9 mouse cellular contexts compared by ENCODE assay signal in genomic region chr7:132600026-132600425, GRCm38 (mm10). TPM values are rescaled to one million over a fixed set of nuclear protein-coding genes. Genes with fewer than 3 reads are reported as not detected.
DNase-seq lines count a peak whose midpoint lies in the region; ATAC-seq and TF ChIP-seq lines count a peak whose summit lies in the region.
"Had no signal": no experiment of that assay in that cellular context is flagged by ENCODE, and none has a peak within 500 bp of the region (broad histone marks: within the 10 kb centered on the region; RNA-seq: fewer than 3 reads in every experiment).

No protein-coding gene starts in this region.

- no peak overlapping the region for H3K27ac ChIP-seq in lung, postnatal 0 days (ENCODE audit: low read length)
- no peak overlapping the region for H3K27ac ChIP-seq in embryonic facial prominence, embryonic 14.5 days (replicated peaks; ENCODE audit: low read depth, low read length)
- no peak overlapping the region for H3K27ac ChIP-seq in limb, embryonic 11.5 days (replicated peaks; ENCODE audit: low read depth, low read length)
- H3K27ac ChIP-seq in stomach, embryonic 15.5 days: no peak overlapping the region

- no peak for TF ChIP-seq CTCF in lung, postnatal 0 days (IDR thresholded peaks at IDR 0.05)

- no peak overlapping the region for H3K9ac ChIP-seq in lung, postnatal 0 days (replicated peaks; ENCODE audit: low read depth)
- H3K9ac ChIP-seq in embryonic facial prominence, embryonic 14.5 days (ENCODE audit: low read depth, low read length): 0 out of 2 replicates have a peak overlapping the region, but pooled peaks have one; percentile 25
- H3K9ac ChIP-seq in limb, embryonic 11.5 days (ENCODE audit: low read length): no peak overlapping the region
- H3K9ac ChIP-seq in stomach, embryonic 15.5 days: no peak overlapping the region

- H3K4me1 ChIP-seq in lung, postnatal 0 days (ENCODE audit: insufficient read depth, low read depth, low read length): peaks cover 10% of the 10 kb centered on the region; the same call in 1 of the 2 replicates
- peaks cover 13% of the 10 kb centered on the region for H3K4me1 ChIP-seq in embryonic facial prominence, embryonic 14.5 days (ENCODE audit: control insufficient read depth, insufficient read depth, low read length)
- peaks cover 17% of the 10 kb centered on the region for H3K4me1 ChIP-seq in limb, embryonic 11.5 days (ENCODE audit: control insufficient read depth, insufficient read depth, low read length)
- H3K4me1 ChIP-seq in stomach, embryonic 15.5 days: peaks cover 21% of the 10 kb centered on the region

- peaks cover 72% of the 10 kb centered on the region for H3K27me3 ChIP-seq in lung, postnatal 0 days (replicated peaks; ENCODE audit: insufficient read depth, low read length)
- H3K27me3 ChIP-seq in embryonic facial prominence, embryonic 14.5 days (replicated peaks; ENCODE audit: control insufficient read depth, insufficient read depth, low read length): peaks cover 95% of the 10 kb centered on the region
- H3K27me3 ChIP-seq in limb, embryonic 11.5 days (ENCODE audit: control insufficient read depth, insufficient read depth, low read length): peaks cover 70% of the 10 kb centered on the region
- H3K27me3 ChIP-seq in stomach, embryonic 15.5 days (replicated peaks): peaks cover 79% of the 10 kb centered on the region

- H3K4me3 ChIP-seq in lung, postnatal 0 days (ENCODE audit: low read depth, low read length): peak overlapping the region; percentile 17; the same call in 1 of the 2 replicates
- peak overlapping the region; percentile 41 for H3K4me3 ChIP-seq in embryonic facial prominence, embryonic 14.5 days (ENCODE audit: low read depth, low read length)
- H3K4me3 ChIP-seq in limb, embryonic 11.5 days (ENCODE audit: low read depth, low read length): peak overlapping the region; percentile 31
- peak overlapping the region; percentile 22 for H3K4me3 ChIP-seq in stomach, embryonic 15.5 days (replicated peaks)

- ATAC-seq in lung, postnatal 0 days: no peak
- ATAC-seq in embryonic facial prominence, embryonic 14.5 days (ENCODE audit: low read depth): no peak
- ATAC-seq in limb, embryonic 11.5 days (ENCODE audit: insufficient number of reproducible peaks, low FRiP score, low TSS enrichment, low read depth): no peak
- ATAC-seq in stomach, embryonic 15.5 days (ENCODE audit: insufficient read depth, low FRiP score, low read depth): no peak

- no peaks in the 10 kb centered on the region for H3K9me3 ChIP-seq in lung, postnatal 0 days (ENCODE audit: low read length)
- H3K9me3 ChIP-seq in embryonic facial prominence, embryonic 14.5 days (ENCODE audit: control insufficient read depth, low read length): no peaks in the 10 kb centered on the region
- H3K9me3 ChIP-seq in limb, embryonic 11.5 days (ENCODE audit: control insufficient read depth, low read length): no peaks in the 10 kb centered on the region
- no peaks in the 10 kb centered on the region for H3K9me3 ChIP-seq in stomach, embryonic 15.5 days

- 6% methylated on average over 9 of the region's 9 CpGs for WGBS in lung, postnatal 0 days
- WGBS in embryonic facial prominence, embryonic 14.5 days: 2% methylated on average over 9 of the region's 9 CpGs
- WGBS in limb, embryonic 11.5 days: 1% methylated on average over 9 of the region's 9 CpGs
- 4% methylated on average over 9 of the region's 9 CpGs for WGBS in stomach, embryonic 15.5 days

- no peaks in the 10 kb centered on the region for H3K36me3 ChIP-seq in lung, postnatal 0 days (ENCODE audit: insufficient read depth, low read length)
- no peaks in the 10 kb centered on the region for H3K36me3 ChIP-seq in embryonic facial prominence, embryonic 14.5 days (ENCODE audit: control insufficient read depth, insufficient read depth, low read length)
- H3K36me3 ChIP-seq in limb, embryonic 11.5 days (ENCODE audit: control insufficient read depth, insufficient read depth, low read length): no peaks in the 10 kb centered on the region
- no peaks in the 10 kb centered on the region for H3K36me3 ChIP-seq in stomach, embryonic 15.5 days

- no peak for DNase-seq in lung, postnatal 0 days (ENCODE audit: low spot score)
- no peak for DNase-seq in lung, postnatal 4 days
- no peak for DNase-seq in embryonic facial prominence, embryonic 14.5 days (ENCODE audit: low spot score)
- no peak for DNase-seq in limb, embryonic 11.5 days (ENCODE audit: low spot score)
- no peak for DNase-seq in right cerebral cortex, postnatal 10 days (ENCODE audit: low spot score in 2 of 2)
- DNase-seq in urinary bladder, adult 18-20 months (ENCODE audit: low spot score in 2 of 2): no peak
- no peak for DNase-seq in frontal cortex, postnatal 25 days (ENCODE audit: low spot score in 2 of 2)

- H3K4me2 ChIP-seq in lung, postnatal 0 days (replicated peaks; ENCODE audit: low read depth, low read length): peak overlapping the region; percentile 44
- H3K4me2 ChIP-seq in embryonic facial prominence, embryonic 14.5 days (ENCODE audit: low read depth, low read length): peak overlapping the region; percentile 83
- peak overlapping the region; percentile 72 for H3K4me2 ChIP-seq in limb, embryonic 11.5 days (ENCODE audit: low read depth, severe bottlenecking)
- H3K4me2 ChIP-seq in stomach, embryonic 15.5 days: peak overlapping the region; percentile 63

- no peak for TF ChIP-seq EP300 in lung, postnatal 0 days (IDR thresholded peaks at IDR 0.05)

RNA-seq across cellular contexts. Expression of gene Nkx1-2, which starts 0.6 kb away (rescaled TPM):
- polyA plus RNA-seq in lung, postnatal 0 days (2015; fragmentation: Nextera tagmentation; extraction: Ambion mirVana): not detected in 2 replicates
- polyA plus RNA-seq in embryonic facial prominence, embryonic 14.5 days (2014; fragmentation: Nextera tagmentation; extraction: Ambion mirVana): not detected in 2 replicates
- 0.04 and 0.09 TPM in 2 replicates for polyA plus RNA-seq in limb, embryonic 11.5 days (2014; fragmentation: Nextera tagmentation; extraction: Ambion mirVana)
- polyA plus RNA-seq in stomach, embryonic 15.5 days (2015; fragmentation: Nextera tagmentation; extraction: Ambion mirVana): 0.12 and 0.13 TPM in 2 replicates
- polyA plus RNA-seq: liver, adult 2 months had no signal

RNA-seq across cellular contexts. Expression of gene Lhpp, which starts 10.4 kb away (rescaled TPM):
- 5.9 and 7.6 TPM in 2 replicates for polyA plus RNA-seq in lung, postnatal 0 days (2015; fragmentation: Nextera tagmentation; extraction: Ambion mirVana)
- polyA plus RNA-seq in embryonic facial prominence, embryonic 14.5 days (2014; fragmentation: Nextera tagmentation; extraction: Ambion mirVana): 14.3 and 20.7 TPM in 2 replicates
- polyA plus RNA-seq in limb, embryonic 11.5 days (2014; fragmentation: Nextera tagmentation; extraction: Ambion mirVana): 20.6 and 22.4 TPM in 2 replicates
- 14.7 and 15.9 TPM in 2 replicates for polyA plus RNA-seq in stomach, embryonic 15.5 days (2015; fragmentation: Nextera tagmentation; extraction: Ambion mirVana)

RNA-seq across cellular contexts. Expression of gene Oat, which starts 23.8 kb away (rescaled TPM):
- polyA plus RNA-seq in lung, postnatal 0 days (2015; fragmentation: Nextera tagmentation; extraction: Ambion mirVana): 214 and 233 TPM in 2 replicates
- polyA plus RNA-seq in embryonic facial prominence, embryonic 14.5 days (2014; fragmentation: Nextera tagmentation; extraction: Ambion mirVana): 268 and 274 TPM in 2 replicates
- 136 and 139 TPM in 2 replicates for polyA plus RNA-seq in limb, embryonic 11.5 days (2014; fragmentation: Nextera tagmentation; extraction: Ambion mirVana)
- polyA plus RNA-seq in stomach, embryonic 15.5 days (2015; fragmentation: Nextera tagmentation; extraction: Ambion mirVana): 406 and 472 TPM in 2 replicates
